Mouse (Mus musculus) neural tube, embryonic 14.5 days (tissue): ENCODE measurements around the gene Wfdc3. TPM values are rescaled to one million over a fixed set of nuclear protein-coding genes. Genes with fewer than 3 reads are reported as not detected.
"Not testable (repeated sequence)": the region's sequence is repeated elsewhere in the genome, so short reads cannot be mapped to it uniquely, and the experiment has no call there.

Experiments used
- ATAC-seq: fragments of 200-750 bp; cut with Nextera tagmentation; 2 replicates; pipeline ENCODE4 v1.8.0; 2017; ENCODE audit warnings: low read depth, mild to moderate bottlenecking, moderate TSS enrichment, moderate library complexity
- H3K27ac ChIP-seq: fragments of 300-500 bp; sonication (generic); 2 replicates; pipeline ENCODE4 v1.5.1; 2014; ENCODE audit warnings: low read depth, mild to moderate bottlenecking, control low read depth, low read length, moderate library complexity, mixed read lengths
- H3K27me3 ChIP-seq: fragments of 300-500 bp; sonication (generic); 2 replicates; pipeline ENCODE4 v1.6.1; 2014; ENCODE audit warnings: low read length; ENCODE audit not compliant: control insufficient read depth, insufficient read depth
- H3K36me3 ChIP-seq: fragments of 300-500 bp; sonication (generic); 2 replicates; pipeline ENCODE4 v1.6.1; 2014; ENCODE audit warnings: low read length, mixed read lengths; ENCODE audit not compliant: control insufficient read depth, insufficient read depth
- H3K4me1 ChIP-seq: fragments of 300-500 bp; sonication (generic); 2 replicates; pipeline ENCODE4 v1.6.1; 2014; ENCODE audit warnings: low read length; ENCODE audit not compliant: control insufficient read depth, insufficient read depth
- H3K4me2 ChIP-seq: fragments of 300-500 bp; sonication (generic); 2 replicates; pipeline ENCODE4 v1.6.1; 2014; ENCODE audit warnings: mild to moderate bottlenecking, low read depth, low read length, control low read depth
- H3K4me3 ChIP-seq: fragments of 300-500 bp; sonication (generic); 2 replicates; pipeline ENCODE4 v1.5.1; 2014; ENCODE audit warnings: low read depth, low read length, control low read depth, mixed read lengths
- H3K9ac ChIP-seq: fragments of 300-500 bp; sonication (generic); replicated peaks from 2 replicates; pipeline ENCODE4 v1.6.1; 2014; ENCODE audit warnings: low read depth, mild to moderate bottlenecking, control low read depth, low read length, mixed read lengths
- H3K9me3 ChIP-seq: fragments of 300-500 bp; sonication (generic); 2 replicates; pipeline ENCODE4 v1.6.1; 2016; ENCODE audit warnings: low read length; ENCODE audit not compliant: control insufficient read depth
- WGBS: fragments of 180-500 bp; shearing (Covaris S2); extraction: QIAGEN DNeasy Blood & Tissue Kit; methylation state at CpG from one replicate; pipeline ENCODE4 v1.1.7; 2014; 5-methylcytosine and 5-hydroxymethylcytosine counted together
- polyA plus RNA-seq: library from polyadenylated mRNA; unstranded; fragments of >200 nt; fragmentation: Nextera tagmentation; extraction: Ambion mirVana; gene quantifications from 2 replicates; pipeline ENCODE4 v1.2.1, GENCODE M21; 2014

Gene Wfdc3
- polyA plus RNA-seq, 1 experiment from 2014 or later = 1.2 TPM

DNA sequence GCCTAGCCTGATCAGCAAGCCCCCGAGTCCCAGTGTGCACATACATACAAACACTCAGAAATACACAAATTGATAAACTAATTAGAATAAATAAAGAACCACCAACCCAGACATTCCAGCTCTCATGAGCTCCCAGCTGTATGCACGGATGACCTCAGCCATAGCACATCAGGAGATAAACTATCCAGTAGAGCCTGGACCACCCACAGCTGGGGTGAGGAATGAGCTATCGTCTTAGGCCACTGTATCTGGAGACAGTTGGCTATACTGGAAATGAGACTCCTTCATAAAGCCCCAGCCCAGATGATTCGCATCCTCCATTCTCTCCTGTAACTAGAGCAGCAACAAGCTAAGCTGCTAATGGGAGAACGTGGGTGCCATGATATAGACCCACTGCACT lies 10.9 kb downstream of the Wfdc3 start:
- Histone ChIP-seq H3K4me3 (no peak overlapping the region), H3K9ac (no peak overlapping the region), H3K27me3 (no peaks in the 10 kb centered on the region), H3K27ac (no peak overlapping the region), H3K36me3 (no peaks in the 10 kb centered on the region), H3K9me3 (no peaks in the 10 kb centered on the region), H3K4me2 (no peak overlapping the region), H3K4me1 (no peaks in the 10 kb centered on the region)
- ATAC-seq = no peak
- WGBS = 86% methylated on average over 5 of the region's 5 CpGs

DNA sequence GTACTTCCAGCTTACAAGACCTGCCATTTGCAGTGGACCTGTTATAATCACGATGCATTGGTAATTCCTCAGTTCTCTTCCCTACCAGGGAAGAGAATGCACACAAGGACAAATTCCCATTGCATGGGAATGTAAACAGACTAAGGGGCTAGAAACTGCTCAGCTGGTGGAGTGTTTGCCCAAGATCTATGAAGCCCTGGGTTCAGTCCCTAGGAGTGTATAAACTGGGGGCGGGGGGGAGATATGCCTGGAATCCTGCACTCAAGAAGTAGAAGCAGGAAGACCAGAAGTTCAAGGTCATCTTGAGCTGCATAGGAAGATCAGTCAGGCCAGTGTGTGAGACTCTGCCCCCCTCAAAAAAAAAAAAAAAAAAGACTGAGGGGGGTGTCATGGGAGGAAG lies 12.5 kb downstream of the Wfdc3 start:
- no peaks in the 10 kb centered on the region for H3K27me3 ChIP-seq
- ATAC-seq = no peak
- 76% methylated on average over 2 of the region's 2 CpGs for WGBS
- no peaks in the 10 kb centered on the region for H3K4me1 ChIP-seq
- no peak overlapping the region for H3K27ac ChIP-seq
- no peak overlapping the region for H3K4me2 ChIP-seq
- no peak overlapping the region for H3K4me3 ChIP-seq
- no peaks in the 10 kb centered on the region for H3K36me3 ChIP-seq
- no peaks in the 10 kb centered on the region for H3K9me3 ChIP-seq
- H3K9ac ChIP-seq = no peak overlapping the region

DNA sequence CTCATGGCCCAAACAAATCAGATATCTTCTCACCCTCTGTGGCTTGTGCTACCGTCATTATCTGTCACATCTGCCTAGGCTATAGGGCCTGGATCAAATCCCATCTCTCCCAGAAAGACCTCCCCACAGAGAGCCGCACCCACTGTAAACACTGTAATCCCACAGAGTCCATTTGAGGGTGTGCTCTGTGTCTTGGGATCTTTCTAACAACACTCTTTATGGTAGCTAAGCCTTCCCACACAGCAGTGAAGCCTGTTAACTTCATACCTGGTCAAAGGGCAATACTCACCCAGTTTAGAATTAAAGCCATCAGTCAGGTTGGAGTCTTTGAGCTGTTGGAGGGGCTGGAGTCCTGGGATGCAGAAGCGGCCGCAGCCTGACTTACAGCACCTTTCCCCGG lies 14.0 kb downstream of the Wfdc3 start:
- WGBS = 82% methylated on average over 5 of the region's 5 CpGs
- Histone ChIP-seq H3K4me1 (no peaks in the 10 kb centered on the region), H3K9me3 (no peaks in the 10 kb centered on the region), H3K27me3 (no peaks in the 10 kb centered on the region), H3K4me2 (no peak overlapping the region), H3K36me3 (no peaks in the 10 kb centered on the region), H3K4me3 (no peak overlapping the region), H3K9ac (no peak overlapping the region), H3K27ac (no peak overlapping the region)
- no peak for ATAC-seq

DNA sequence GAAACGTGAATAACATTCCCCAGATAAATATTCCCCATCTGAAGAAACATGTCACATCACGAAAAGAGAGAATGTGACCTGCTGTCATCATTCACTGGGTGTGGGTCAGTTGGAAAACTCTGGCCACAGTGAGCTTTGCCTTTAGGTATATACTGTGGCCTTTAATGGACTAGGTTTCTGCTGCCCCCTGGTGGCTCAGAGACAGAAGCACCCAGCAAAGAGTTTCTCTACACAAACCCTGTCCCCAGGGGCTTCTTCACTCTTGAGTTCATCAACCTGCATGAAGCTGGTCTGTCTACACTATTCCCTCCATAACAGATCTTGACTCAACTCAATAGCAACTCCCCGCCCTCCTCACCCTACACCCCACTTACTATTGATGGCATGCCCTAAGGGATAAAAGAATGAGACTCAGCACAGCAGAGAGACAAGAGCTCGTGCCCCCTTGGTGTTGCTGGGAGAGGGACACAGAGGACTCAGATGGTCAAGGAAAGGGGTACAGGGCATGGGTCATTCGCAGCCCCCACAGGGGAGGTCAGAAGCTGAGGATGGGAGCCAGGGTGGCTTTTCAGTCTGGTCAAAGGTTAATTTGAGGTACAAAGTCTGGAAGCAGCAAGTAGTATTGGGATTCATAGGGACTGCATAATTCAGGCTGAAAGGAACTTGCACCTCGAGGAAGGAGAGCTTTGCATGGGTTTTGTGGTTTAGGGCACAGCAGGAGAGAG lies 19.7 kb downstream of the Wfdc3 start:
- Histone ChIP-seq H3K4me2 (no peak overlapping the region), H3K9me3 (no peaks in the 10 kb centered on the region), H3K27me3 (no peaks in the 10 kb centered on the region), H3K4me3 (no peak overlapping the region), H3K4me1 (no peaks in the 10 kb centered on the region), H3K27ac (no peak overlapping the region), H3K9ac (no peak overlapping the region), H3K36me3 (no peaks in the 10 kb centered on the region)
- WGBS = 27% methylated on average over 6 of the region's 6 CpGs
- ATAC-seq = peak; percentile 38; the same call in 1 of the 2 replicates

DNA sequence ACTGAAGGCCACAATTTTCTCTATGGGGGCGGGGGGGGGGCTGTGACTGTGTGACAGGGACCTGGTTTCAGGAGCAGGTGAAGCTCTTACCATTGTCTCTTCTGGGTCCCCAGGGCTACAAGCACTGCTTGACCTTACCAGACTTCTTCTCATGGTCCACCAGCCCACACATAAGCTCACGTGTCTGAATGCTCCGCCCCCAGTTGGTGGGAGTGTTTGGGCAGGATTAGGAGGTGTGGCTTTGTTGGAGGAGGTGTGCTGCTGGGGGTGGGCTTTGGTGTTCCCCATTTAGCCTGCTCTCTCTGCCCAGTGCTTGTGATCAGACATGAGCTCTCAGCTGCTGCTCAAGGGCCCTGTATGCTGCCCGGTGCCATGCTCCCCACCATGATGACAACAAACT lies 22.5 kb downstream of the Wfdc3 start:
- no peak overlapping the region for H3K27ac ChIP-seq
- no peaks in the 10 kb centered on the region for H3K4me1 ChIP-seq
- ATAC-seq = no peak
- no peaks in the 10 kb centered on the region for H3K9me3 ChIP-seq
- H3K9ac ChIP-seq = no peak overlapping the region
- H3K4me2 ChIP-seq = no peak overlapping the region
- H3K4me3 ChIP-seq = no peak overlapping the region
- no peaks in the 10 kb centered on the region for H3K36me3 ChIP-seq
- no peaks in the 10 kb centered on the region for H3K27me3 ChIP-seq
- WGBS = 68% methylated on average over 4 of the region's 4 CpGs

DNA sequence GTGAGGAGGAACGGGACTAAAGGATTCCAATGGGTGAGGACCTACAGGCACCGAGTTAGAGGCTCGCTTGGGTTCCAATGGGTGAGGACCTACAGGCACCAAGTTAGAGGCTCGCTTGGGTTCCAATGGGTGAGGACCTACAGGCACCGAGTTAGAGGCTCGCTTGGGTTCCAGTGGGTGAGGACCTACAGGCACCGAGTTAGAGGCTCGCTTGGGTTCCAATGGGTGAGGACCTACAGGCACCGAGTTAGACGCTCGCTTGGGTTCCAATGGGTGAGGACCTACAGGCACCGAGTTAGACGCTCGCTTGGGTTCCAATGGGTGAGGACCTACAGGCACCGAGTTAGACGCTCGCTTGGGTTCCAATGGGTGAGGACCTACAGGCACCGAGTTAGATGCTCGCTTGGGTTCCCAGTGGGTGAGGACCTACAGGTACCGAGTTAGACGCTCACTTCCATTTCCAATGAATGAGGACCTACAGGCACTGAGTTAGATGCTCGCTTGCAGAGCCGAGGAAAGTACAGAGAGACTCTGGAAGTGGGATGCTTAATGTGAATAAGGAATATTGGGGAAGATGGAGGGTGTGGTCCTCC lies 29.4 kb downstream of the Wfdc3 start:
- H3K4me1 ChIP-seq, H3K36me3 ChIP-seq, H3K4me3 ChIP-seq, H3K27me3 ChIP-seq, ATAC-seq, H3K4me2 ChIP-seq, H3K27ac ChIP-seq, H3K9ac ChIP-seq, H3K9me3 ChIP-seq: not testable (repeated sequence)
- 91% methylated on average over 20 of the region's 23 CpGs for whole genome bisulfite sequencing

DNA sequence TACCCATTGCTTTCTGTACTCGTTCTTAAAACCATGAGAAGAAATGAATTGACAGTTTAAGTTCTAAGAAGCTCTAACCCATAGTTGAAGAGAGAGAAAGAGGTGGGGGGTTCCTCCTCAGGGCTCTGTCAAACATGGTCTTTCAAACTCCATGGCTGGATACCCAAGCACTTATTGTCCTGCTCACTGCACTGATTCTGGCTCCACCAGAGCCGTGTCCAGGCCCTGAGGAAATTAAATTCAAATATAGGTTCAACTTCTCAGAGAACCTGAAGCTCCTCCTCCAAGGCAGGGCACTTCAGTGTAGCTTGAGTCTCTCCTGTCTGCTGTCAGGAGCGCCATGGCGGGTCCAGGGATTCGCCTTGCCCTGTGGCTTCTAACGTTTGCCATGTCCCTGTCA lies 30.7 kb downstream of the Wfdc3 start, which contains the start of gene Spint5:
Spint5 (plus strand) TSS at position 301 of the 400 bp plus-strand sequence.
- no peak for ATAC-seq
- H3K27ac ChIP-seq = no peak within 1 kb of the TSS
- no peaks in the 10 kb centered on the region for H3K27me3 ChIP-seq
- no peaks in the 10 kb centered on the region for H3K36me3 ChIP-seq
- no peak within 1 kb of the TSS for H3K4me2 ChIP-seq
- H3K4me3 ChIP-seq = no peak within 1 kb of the TSS
- 83% methylated on average over 6 of the region's 6 CpGs for WGBS
- H3K4me1 ChIP-seq = no peaks in the 10 kb centered on the region
- H3K9me3 ChIP-seq = no peaks in the 10 kb centered on the region
- H3K9ac ChIP-seq = no peak within 1 kb of the TSS

DNA sequence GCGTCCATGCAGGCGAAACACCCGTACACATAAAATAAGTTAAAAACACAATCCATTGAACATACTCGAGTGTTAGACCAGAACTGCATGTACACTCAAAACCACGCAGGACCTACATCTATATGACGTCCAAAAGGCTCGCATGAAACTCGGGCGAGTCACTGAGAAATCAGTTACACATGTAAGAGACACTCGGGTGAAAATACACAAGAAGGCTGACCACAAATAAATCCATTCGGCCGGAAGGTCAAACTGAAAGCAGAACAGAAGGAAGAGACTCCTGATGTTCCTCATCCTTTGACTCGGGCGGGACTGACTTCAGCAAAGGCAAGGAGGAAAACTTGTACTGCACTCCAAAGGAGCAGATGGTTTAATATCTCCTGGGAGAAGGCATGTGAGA lies 39.7 kb downstream of the Wfdc3 start:
- Histone ChIP-seq H3K4me2 (no peak overlapping the region), H3K9me3 (no peaks in the 10 kb centered on the region), H3K27ac (no peak overlapping the region), H3K27me3 (no peaks in the 10 kb centered on the region), H3K36me3 (no peaks in the 10 kb centered on the region), H3K4me1 (no peaks in the 10 kb centered on the region), H3K9ac (no peak overlapping the region), H3K4me3 (no peak overlapping the region)
- WGBS = 92% methylated on average over 14 of the region's 14 CpGs
- no peak for ATAC-seq

DNA sequence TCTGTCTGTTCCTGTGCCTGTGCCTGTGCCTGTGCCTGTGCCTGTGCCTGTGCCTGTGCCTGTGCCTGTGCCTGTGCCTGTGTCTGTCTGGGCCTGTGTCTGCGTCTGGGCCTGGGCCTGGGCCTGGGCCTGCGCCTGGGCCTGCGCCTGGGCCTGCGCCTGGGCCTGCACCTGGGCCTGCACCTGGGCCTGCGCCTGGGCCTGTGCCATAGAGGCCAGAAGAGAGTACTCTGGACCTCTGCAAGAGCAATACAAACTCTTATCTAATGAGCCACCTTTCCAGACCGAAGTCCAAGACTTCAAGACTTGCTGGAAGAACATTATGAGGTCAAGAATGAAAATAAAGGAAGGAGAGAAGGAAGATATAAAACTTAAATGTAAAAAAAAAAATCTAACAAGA lies 40.4 kb downstream of the Wfdc3 start:
- no peaks in the 10 kb centered on the region for H3K9me3 ChIP-seq
- H3K4me3 ChIP-seq = no peak overlapping the region
- ATAC-seq = no peak
- H3K4me2 ChIP-seq = no peak overlapping the region
- no peaks in the 10 kb centered on the region for H3K4me1 ChIP-seq
- H3K36me3 ChIP-seq = no peaks in the 10 kb centered on the region
- no peak overlapping the region for H3K27ac ChIP-seq
- 93% methylated on average over 6 of the region's 6 CpGs for WGBS
- no peaks in the 10 kb centered on the region for H3K27me3 ChIP-seq
- no peak overlapping the region for H3K9ac ChIP-seq
